Mouse (Mus musculus): ENCODE data around the gene Selenof. TPM values are rescaled to one million over a fixed set of nuclear protein-coding genes. Genes with fewer than 3 reads are reported as not detected.

Selenof gene
- total RNA-seq, 2 experiments from 2014 or later, result 204 to 206 TPM

- intact Hi-C loops (cut with DNase I), result no loop called here
- no peak for TF ChIP-seq CTCF (IDR thresholded peaks at IDR 0.05)
- no peak for DNase-seq (ENCODE audit: extremely low spot score in 1 of 2, low spot score in 2 of 2)
- Histone ChIP-seq H3K27ac (no peak overlapping the region), H3K4me3 (no peak overlapping the region)
These were observed 21.8 kb upstream of the Selenof start for GRCm38 (mm10) chr3:144548186-144548845.

GRCm38 (mm10) chr3:144550036-144550435 lies 20.1 kb upstream of the Selenof start:
- DNase-seq (ENCODE audit: extremely low spot score in 1 of 2, low spot score in 2 of 2), result no peak
- TF ChIP-seq CTCF (IDR thresholded peaks at IDR 0.05), result no peak
- Histone ChIP-seq H3K27ac (no peak overlapping the region), H3K4me3 (no peak overlapping the region)
- intact Hi-C loops (cut with DNase I), result no loop called here

- no peak for TF ChIP-seq CTCF (IDR thresholded peaks at IDR 0.05)
- H3K4me3 ChIP-seq, result no peak overlapping the region
- intact Hi-C loops (cut with DNase I), result no loop called here
- no peak for DNase-seq (ENCODE audit: extremely low spot score in 1 of 2, low spot score in 2 of 2)
- no peak overlapping the region for H3K27ac ChIP-seq
These were observed 19.4 kb upstream of the Selenof start for GRCm38 (mm10) chr3:144550659-144551058.

DNA sequence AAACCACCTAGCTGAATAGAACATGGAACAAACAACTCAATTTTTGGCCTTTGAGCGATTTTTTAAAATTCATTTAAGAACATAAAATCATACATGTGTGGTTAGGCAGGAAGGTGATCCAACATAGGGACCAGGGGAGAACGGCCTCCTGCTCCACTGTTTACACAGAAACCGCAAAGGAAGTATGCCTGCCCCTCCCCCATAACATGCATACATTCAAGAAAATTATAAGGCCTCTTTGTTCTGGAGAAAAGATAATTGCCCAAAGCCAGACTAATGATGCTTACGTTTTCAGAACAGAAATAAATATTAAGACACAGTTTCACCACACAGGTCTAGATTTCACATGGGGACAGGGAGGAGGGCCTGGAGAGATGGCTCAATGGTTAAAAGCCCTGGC lies 18.7 kb upstream of the Selenof start:
- TF ChIP-seq CTCF (IDR thresholded peaks at IDR 0.05), result no peak
- H3K4me3 ChIP-seq, result no peak overlapping the region
- no peak overlapping the region for H3K27ac ChIP-seq
- intact Hi-C loops (cut with DNase I), result no loop called here
- no peak for DNase-seq (ENCODE audit: extremely low spot score in 1 of 2, low spot score in 2 of 2)

DNA sequence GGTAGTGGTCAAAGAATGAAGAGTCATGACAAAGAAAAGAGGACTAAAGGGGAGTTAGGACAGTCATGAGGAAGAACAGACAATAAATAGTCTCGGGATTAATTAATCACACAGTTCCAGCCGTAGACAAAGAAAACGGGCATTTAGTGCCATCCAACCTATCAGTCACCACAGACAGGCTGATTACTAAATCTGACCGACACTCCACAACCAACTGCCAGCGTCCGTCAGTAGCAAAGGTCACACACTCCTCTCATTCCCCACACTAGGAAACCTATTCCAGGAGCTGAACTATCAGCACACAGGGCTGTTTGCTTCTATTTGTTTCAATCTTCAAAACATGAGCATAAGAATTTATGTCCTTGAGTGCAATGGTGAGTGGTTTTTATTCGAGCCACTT lies 16.2 kb upstream of the Selenof start:
- intact Hi-C loops (cut with DNase I), result no loop called here
- no peak for TF ChIP-seq CTCF (IDR thresholded peaks at IDR 0.05)
- Histone ChIP-seq H3K27ac (no peak overlapping the region), H3K4me3 (no peak overlapping the region)
- DNase-seq (ENCODE audit: extremely low spot score in 1 of 2, low spot score in 2 of 2), result no peak

- no peak for DNase-seq (ENCODE audit: extremely low spot score in 1 of 2, low spot score in 2 of 2)
- intact Hi-C loops (cut with DNase I), result no loop called here
- TF ChIP-seq CTCF (IDR thresholded peaks at IDR 0.05), result no peak
- no peak overlapping the region for H3K4me3 ChIP-seq
- no peak overlapping the region for H3K27ac ChIP-seq
These were observed 15.6 kb upstream of the Selenof start for GRCm38 (mm10) chr3:144554503-144554902.

GRCm38 (mm10) chr3:144555144-144555543 lies 15.0 kb upstream of the Selenof start:
- DNase-seq (ENCODE audit: extremely low spot score in 1 of 2, low spot score in 2 of 2), result no peak
- TF ChIP-seq CTCF (IDR thresholded peaks at IDR 0.05), result no peak
- no peak overlapping the region for H3K27ac ChIP-seq
- intact Hi-C loops (cut with DNase I), result no loop called here
- H3K4me3 ChIP-seq, result no peak overlapping the region

- H3K4me3 ChIP-seq, result no peak overlapping the region
- no peak overlapping the region for H3K27ac ChIP-seq
- no peak for DNase-seq (ENCODE audit: extremely low spot score in 1 of 2, low spot score in 2 of 2)
- intact Hi-C loops (cut with DNase I), result no loop called here
- no peak for TF ChIP-seq CTCF (IDR thresholded peaks at IDR 0.05)
These were observed 13.3 kb upstream of the Selenof start for GRCm38 (mm10) chr3:144556625-144557324.

DNA sequence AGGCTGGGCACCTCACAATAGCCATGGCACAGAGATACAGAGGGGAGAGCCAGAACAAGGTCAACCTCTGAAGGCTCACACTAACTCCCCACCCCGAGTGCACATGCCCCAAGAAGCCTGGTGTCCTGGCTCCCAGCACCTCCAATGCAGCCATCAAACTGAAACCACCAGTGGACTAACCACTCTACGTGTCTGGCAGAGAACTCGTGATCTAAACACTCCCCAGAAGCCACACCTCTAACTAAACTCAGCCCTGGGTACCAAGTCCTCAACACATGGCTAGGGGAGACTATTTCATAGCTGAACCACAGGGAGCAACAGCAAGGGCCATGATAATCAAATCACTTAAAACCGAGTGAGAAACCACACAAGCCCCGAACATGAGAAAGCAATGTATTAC lies 11.8 kb upstream of the Selenof start:
- no peak overlapping the region for H3K27ac ChIP-seq
- H3K4me3 ChIP-seq, result no peak overlapping the region

GRCm38 (mm10) chr3:144561511-144562250 lies 8.4 kb upstream of the Selenof start:
- Histone ChIP-seq H3K4me3 (peak overlapping the region; percentile 23), H3K27ac (no peak overlapping the region)
- TF ChIP-seq CTCF (IDR thresholded peaks at IDR 0.05), result no peak
- intact Hi-C loops (cut with DNase I), result no loop called here
- no peak for DNase-seq (ENCODE audit: extremely low spot score in 1 of 2, low spot score in 2 of 2)

More for the DNA sequence above, 11.8 kb upstream of the Selenof start:
- no peak for TF ChIP-seq CTCF (IDR thresholded peaks at IDR 0.05)
- intact Hi-C loops (cut with DNase I), result no loop called here
- no peak for DNase-seq (ENCODE audit: extremely low spot score in 1 of 2, low spot score in 2 of 2)

GRCm38 (mm10) chr3:144563916-144564315 lies 6.2 kb upstream of the Selenof start:
- intact Hi-C loops (cut with DNase I), result no loop called here
- H3K27ac ChIP-seq, result no peak overlapping the region
- H3K4me3 ChIP-seq, result no peak overlapping the region
- no peak for TF ChIP-seq CTCF (IDR thresholded peaks at IDR 0.05)
- no peak for DNase-seq (ENCODE audit: extremely low spot score in 1 of 2, low spot score in 2 of 2)

DNA sequence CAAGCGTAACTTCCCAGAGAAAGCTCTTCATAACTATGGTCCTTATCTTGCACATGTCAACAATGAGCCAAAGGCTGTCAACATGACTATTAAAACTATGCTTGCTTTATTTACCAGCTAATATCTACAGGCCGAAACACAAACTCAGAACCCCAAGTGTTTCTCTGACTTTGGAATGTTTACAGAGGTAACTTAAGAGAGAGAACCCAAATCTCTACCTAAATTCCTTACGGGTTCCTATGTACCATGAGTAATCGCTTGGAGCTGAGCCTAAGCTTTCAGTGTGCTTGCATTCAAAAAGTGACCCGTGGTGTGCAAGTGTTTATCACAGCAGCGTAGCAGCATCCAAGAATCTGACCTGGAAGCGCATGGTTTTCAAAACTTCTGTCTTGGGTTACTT lies 4.9 kb upstream of the Selenof start:
- Histone ChIP-seq H3K27ac (no peak overlapping the region), H3K4me3 (no peak overlapping the region)
- intact Hi-C loops (cut with DNase I), result loop anchor here (5.0 kb wide), 1 partner anchor 113 kb away; no protein-coding TSS in a partner anchor
- no peak for DNase-seq (ENCODE audit: extremely low spot score in 1 of 2, low spot score in 2 of 2)
- TF ChIP-seq CTCF (IDR thresholded peaks at IDR 0.05), result no peak

Measured in left cerebral cortex, adult 2 months (tissue).